Mouse (Mus musculus) liver, embryonic 13.5 days (tissue): ENCODE results near the gene Cct3. TPM values are rescaled to one million over a fixed set of nuclear protein-coding genes. Genes with fewer than 3 reads are reported as not detected.

Source experiments
- ATAC-seq: fragments of 200-750 bp; cut with Nextera tagmentation; 2 replicates; pipeline ENCODE4 v1.8.0; 2017; ENCODE audit warnings: low read depth, mild to moderate bottlenecking, moderate number of reproducible peaks, moderate library complexity
- DNase-seq: peaks from one replicate; pipeline ENCODE4 v3.0.0; 2022
- H3K27ac ChIP-seq: fragments of 300-500 bp; sonication (generic); 2 replicates; pipeline ENCODE4 v1.5.1; 2015; ENCODE audit warnings: moderate library complexity, mild to moderate bottlenecking, inconsistent platforms
- H3K27me3 ChIP-seq: fragments of 300-500 bp; sonication (generic); 2 replicates; pipeline ENCODE4 v1.6.1; 2015; ENCODE audit warnings: mild to moderate bottlenecking, inconsistent platforms
- H3K36me3 ChIP-seq: fragments of 300-500 bp; sonication (generic); 2 replicates; pipeline ENCODE4 v1.6.1; 2015; ENCODE audit warnings: mild to moderate bottlenecking, inconsistent platforms
- H3K4me1 ChIP-seq: fragments of 300-500 bp; sonication (generic); replicated peaks from 2 replicates; pipeline ENCODE4 v1.6.1; 2015; ENCODE audit warnings: inconsistent platforms
- H3K4me2 ChIP-seq: fragments of 300-500 bp; sonication (generic); 2 replicates; pipeline ENCODE4 v1.6.1; 2015; ENCODE audit warnings: inconsistent platforms, mild to moderate bottlenecking, moderate library complexity
- H3K4me3 ChIP-seq: fragments of 300-500 bp; sonication (generic); replicated peaks from 2 replicates; pipeline ENCODE4 v1.5.1; 2015; ENCODE audit warnings: mild to moderate bottlenecking, inconsistent platforms
- H3K9ac ChIP-seq: fragments of 300-500 bp; sonication (generic); 2 replicates; pipeline ENCODE4 v1.6.1; 2015; ENCODE audit warnings: mild to moderate bottlenecking, inconsistent platforms
- H3K9me3 ChIP-seq: fragments of 300-500 bp; sonication (generic); replicated peaks from 2 replicates; pipeline ENCODE4 v1.6.1; 2016; ENCODE audit warnings: inconsistent platforms
- WGBS: fragments of 180-500 bp; shearing (Covaris S2); methylation state at CpG from one replicate; pipeline ENCODE4 v1.1.7; 2015; ENCODE audit not compliant: insufficient replicate concordance; 5-methylcytosine and 5-hydroxymethylcytosine counted together
- polyA plus RNA-seq: library from polyadenylated mRNA; unstranded; fragments of >200 nt; fragmentation: Nextera tagmentation; extraction: Ambion mirVana; gene quantifications from 2 replicates; pipeline ENCODE4 v1.2.1, GENCODE M21; 2015

Gene Cct3
- polyA plus RNA-seq, 1 experiment from 2014 or later: 376 TPM

- Histone ChIP-seq H3K27me3 (no peaks in the 10 kb centered on the region), H3K9me3 (no peaks in the 10 kb centered on the region), H3K27ac (peak within 1 kb of the TSS; percentile 97), H3K4me1 (peaks cover 63% of the 10 kb centered on the region), H3K4me2 (peak within 1 kb of the TSS; percentile 81), H3K4me3 (peak within 1 kb of the TSS; percentile 77), H3K36me3 (peaks cover 6% of the 10 kb centered on the region), H3K9ac (peak within 1 kb of the TSS; percentile 90)
- DNase-seq (peak; percentile 96), ATAC-seq (peak; percentile 84)
- 2% methylated on average over 52 of the region's 66 CpGs for WGBS
Measured at GRCm38 (mm10) chr3:88336058-88337013, 39.4 kb downstream of the Cct3 start, which contains the start of the genes Tmem79 and Smg5. Gene Tmem79 (minus strand): TSS chr3:88336148. Gene Smg5 (plus strand): TSS chr3:88336260.

- WGBS: 21% methylated on average over 11 of the region's 11 CpGs
- Histone ChIP-seq H3K27me3 (no peaks in the 10 kb centered on the region), H3K9me3 (no peaks in the 10 kb centered on the region), H3K4me1 (peaks cover 68% of the 10 kb centered on the region), H3K27ac (peak overlapping the region; percentile 97), H3K9ac (peak overlapping the region; percentile 90), H3K4me3 (peak overlapping the region; percentile 77), H3K4me2 (peak overlapping the region; percentile 81), H3K36me3 (peaks cover 18% of the 10 kb centered on the region)
- DNase-seq (peak; percentile 63), ATAC-seq (peak; percentile 61)
Measured at GRCm38 (mm10) chr3:88337367-88338020, 40.6 kb downstream of the Cct3 start.

- 19% methylated on average over 7 of the region's 7 CpGs for WGBS
- H3K9me3 ChIP-seq: no peaks in the 10 kb centered on the region
- H3K27ac ChIP-seq: peak overlapping the region; percentile 97
- DNase-seq (peak; percentile 68), ATAC-seq (peak; percentile 66)
- peak overlapping the region; percentile 90 for H3K9ac ChIP-seq
- H3K36me3 ChIP-seq: peaks cover 26% of the 10 kb centered on the region
- H3K4me2 ChIP-seq: peak overlapping the region; percentile 81
- peak overlapping the region; percentile 77 for H3K4me3 ChIP-seq
- no peaks in the 10 kb centered on the region for H3K27me3 ChIP-seq
- peaks cover 66% of the 10 kb centered on the region for H3K4me1 ChIP-seq
Measured at GRCm38 (mm10) chr3:88338316-88338715, 41.4 kb downstream of the Cct3 start.

GRCm38 (mm10) chr3:88339006-88339405 is 42.1 kb downstream of the Cct3 start:
- Histone ChIP-seq H3K4me3 (peak overlapping the region; percentile 77), H3K9ac (peak overlapping the region; percentile 70), H3K27me3 (no peaks in the 10 kb centered on the region), H3K27ac (peak overlapping the region; percentile 97), H3K4me1 (peaks cover 59% of the 10 kb centered on the region), H3K9me3 (no peaks in the 10 kb centered on the region), H3K4me2 (peak overlapping the region; percentile 81), H3K36me3 (peaks cover 33% of the 10 kb centered on the region)
- no peak for ATAC-seq
- no peak for DNase-seq
- 53% methylated on average over 3 of the region's 3 CpGs for WGBS

GRCm38 (mm10) chr3:88350732-88351131 is 53.8 kb downstream of the Cct3 start:
- WGBS: 89% methylated on average over 13 of the region's 13 CpGs

DNA sequence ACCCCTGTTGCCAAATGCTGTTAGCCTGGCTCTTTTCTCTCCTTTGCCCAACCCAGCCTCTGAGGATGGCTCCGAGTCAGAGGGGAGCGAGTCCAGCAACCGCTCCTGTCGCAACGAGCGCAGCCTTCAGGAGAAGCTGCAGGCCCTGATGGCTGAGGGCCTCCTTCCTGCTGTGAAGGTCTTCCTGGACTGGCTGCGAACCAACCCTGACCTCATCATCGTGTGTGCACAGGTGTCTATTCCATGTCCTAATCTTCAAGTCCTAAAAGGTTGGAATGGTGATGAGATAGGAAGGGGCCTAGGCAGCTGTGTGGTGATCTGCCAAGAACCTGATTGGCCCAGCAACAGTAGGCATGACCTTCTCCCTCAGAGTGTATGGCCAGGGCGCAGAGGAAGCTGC is 56.0 kb downstream of the Cct3 start:
- H3K27ac ChIP-seq: no peak overlapping the region

More at GRCm38 (mm10) chr3:88350732-88351131, 53.8 kb downstream of the Cct3 start:
- Histone ChIP-seq H3K4me2 (no peak overlapping the region), H3K4me3 (no peak overlapping the region), H3K9me3 (no peaks in the 10 kb centered on the region), H3K9ac (no peak overlapping the region), H3K36me3 (peaks cover 100% of the 10 kb centered on the region), H3K27me3 (no peaks in the 10 kb centered on the region), H3K4me1 (no peaks in the 10 kb centered on the region), H3K27ac (no peak overlapping the region)
- ATAC-seq: no peak
- no peak for DNase-seq

GRCm38 (mm10) chr3:88354396-88355165 is 57.7 kb downstream of the Cct3 start:
- H3K9ac ChIP-seq: no peak overlapping the region
- no peaks in the 10 kb centered on the region for H3K27me3 ChIP-seq
- no peak overlapping the region for H3K27ac ChIP-seq
- H3K4me3 ChIP-seq: no peak overlapping the region
- no peaks in the 10 kb centered on the region for H3K9me3 ChIP-seq
- ATAC-seq (no peak), DNase-seq (no peak)
- peaks cover 100% of the 10 kb centered on the region for H3K36me3 ChIP-seq
- 95% methylated on average over 8 of the region's 8 CpGs for WGBS
- peaks cover 3% of the 10 kb centered on the region; the same call in 1 of the 2 replicates for H3K4me1 ChIP-seq
- no peak overlapping the region for H3K4me2 ChIP-seq

More for the DNA sequence above, 56.0 kb downstream of the Cct3 start:
- Histone ChIP-seq H3K4me1 (no peaks in the 10 kb centered on the region), H3K27me3 (no peaks in the 10 kb centered on the region), H3K9me3 (no peaks in the 10 kb centered on the region), H3K36me3 (peaks cover 100% of the 10 kb centered on the region), H3K9ac (no peak overlapping the region), H3K4me2 (no peak overlapping the region), H3K4me3 (no peak overlapping the region)
- ATAC-seq (no peak), DNase-seq (no peak)
- WGBS: 90% methylated on average over 9 of the region's 9 CpGs

- H3K9me3 ChIP-seq: no peaks in the 10 kb centered on the region
- H3K36me3 ChIP-seq: peaks cover 80% of the 10 kb centered on the region
- DNase-seq (no peak), ATAC-seq (no peak)
- H3K4me3 ChIP-seq: no peak overlapping the region
- H3K4me2 ChIP-seq: no peak overlapping the region
- peak overlapping the region; percentile 52; the same call in 1 of the 2 replicates for H3K27ac ChIP-seq
- H3K9ac ChIP-seq: no peak overlapping the region
- 88% methylated on average over 5 of the region's 5 CpGs for WGBS
- peaks cover 53% of the 10 kb centered on the region for H3K4me1 ChIP-seq
- H3K27me3 ChIP-seq: peaks cover 1% of the 10 kb centered on the region
Measured at GRCm38 (mm10) chr3:88359584-88359983, 62.7 kb downstream of the Cct3 start.

- H3K27me3 ChIP-seq: peaks cover 5% of the 10 kb centered on the region
- ATAC-seq: no peak
- 79% methylated on average over 3 of the region's 3 CpGs for WGBS
Measured at GRCm38 (mm10) chr3:88359989-88360388, 63.1 kb downstream of the Cct3 start.

GRCm38 (mm10) chr3:88361096-88361495 is 64.2 kb downstream of the Cct3 start:
- Histone ChIP-seq H3K27me3 (peaks cover 16% of the 10 kb centered on the region), H3K9ac (0 out of 2 replicates have a peak overlapping the region, but pooled peaks have one; percentile 7), H3K36me3 (peaks cover 65% of the 10 kb centered on the region), H3K4me3 (no peak overlapping the region), H3K27ac (peak overlapping the region; percentile 90; the same call in 1 of the 2 replicates), H3K4me2 (no peak overlapping the region), H3K4me1 (peaks cover 68% of the 10 kb centered on the region), H3K9me3 (no peaks in the 10 kb centered on the region)
- DNase-seq (no peak), ATAC-seq (no peak)
- 54% methylated on average over 6 of the region's 6 CpGs for WGBS

More at GRCm38 (mm10) chr3:88359989-88360388, 63.1 kb downstream of the Cct3 start:
- no peak overlapping the region for H3K4me3 ChIP-seq
- no peaks in the 10 kb centered on the region for H3K9me3 ChIP-seq
- peak overlapping the region; percentile 52 for H3K27ac ChIP-seq
- H3K4me2 ChIP-seq: no peak overlapping the region
- H3K9ac ChIP-seq: no peak overlapping the region
- peaks cover 57% of the 10 kb centered on the region for H3K4me1 ChIP-seq
- DNase-seq: no peak
- peaks cover 76% of the 10 kb centered on the region for H3K36me3 ChIP-seq
